Mouse (Mus musculus) MEL (cell line): ENCODE data around the gene Nlgn1. TPM values are rescaled to one million over a fixed set of nuclear protein-coding genes. Genes with fewer than 3 reads are reported as not detected.

Experiments used
- DNase-seq: peaks from one replicate; pipeline ENCODE4 v3.0.0; 2011; ENCODE audit warnings: low read depth, low spot score
- H3K27ac ChIP-seq: 2 replicates; pipeline ENCODE4 v1.5.1; 2012; ENCODE audit warnings: low read depth, mild to moderate bottlenecking, control low read depth, low read length, moderate library complexity; ENCODE audit not compliant: control insufficient read depth
- H3K27me3 ChIP-seq, 2 experiments: fragments of 150-350 bp in 1 of 2; sonication (generic) in 1 of 2; 2 replicates each; pipeline ENCODE4 v1.6.1; 2012; ENCODE audit warnings: low read length in 2 of 2, mild to moderate bottlenecking in 2 of 2, improper control_type of control experiment in 1 of 2, moderate library complexity in 1 of 2; ENCODE audit not compliant: insufficient read depth in 2 of 2, control insufficient read depth in 1 of 2
- H3K36me3 ChIP-seq, 2 experiments: 2 replicates each; pipeline ENCODE4 v1.6.1; 2012 to 2014; ENCODE audit warnings: low read length in 2 of 2, improper control_type of control experiment in 1 of 2, inconsistent platforms in 1 of 2, mild to moderate bottlenecking in 1 of 2; ENCODE audit not compliant: insufficient read depth in 2 of 2, control insufficient read depth in 1 of 2
- H3K4me1 ChIP-seq, 2 experiments: fragments of 150-350 bp in 1 of 2; sonication (generic) in 1 of 2; 2 replicates each; pipeline ENCODE4 v1.6.1; 2012; ENCODE audit warnings: low read length in 2 of 2, improper control_type of control experiment in 1 of 2, mild to moderate bottlenecking in 1 of 2; ENCODE audit not compliant: insufficient read depth in 2 of 2, control insufficient read depth in 1 of 2
- H3K4me3 ChIP-seq, 2 experiments: fragments of 150-350 bp in 1 of 2; sonication (generic) in 1 of 2; 2 replicates each; pipeline ENCODE4 v1.5.1; 2012; ENCODE audit warnings: low read depth in 2 of 2, low read length in 2 of 2, mild to moderate bottlenecking in 2 of 2, moderate library complexity in 2 of 2, control low read depth in 1 of 2, improper control_type of control experiment in 1 of 2; ENCODE audit not compliant: control insufficient read depth in 1 of 2, insufficient read depth in 1 of 2
- H3K79me2 ChIP-seq: 2 replicates; pipeline ENCODE4 v1.6.1; 2012; ENCODE audit warnings: mild to moderate bottlenecking, low read length, moderate library complexity; ENCODE audit not compliant: control insufficient read depth, poor library complexity, insufficient read depth
- H3K9ac ChIP-seq: 2 replicates; pipeline ENCODE4 v1.6.1; 2012; ENCODE audit warnings: low read depth, mild to moderate bottlenecking, control low read depth, low read length, moderate library complexity; ENCODE audit not compliant: control insufficient read depth, poor library complexity, severe bottlenecking
- H3K9me3 ChIP-seq: fragments of 150-350 bp; sonication (generic); replicated peaks from 2 replicates; pipeline ENCODE4 v1.6.1; 2012; ENCODE audit warnings: mild to moderate bottlenecking, low read length, improper control_type of control experiment, moderate library complexity; ENCODE audit not compliant: insufficient read depth
- BHLHE40 ChIP-seq: IDR thresholded peaks from 2 replicates; pipeline ENCODE4 v1.6.1; 2012; ENCODE audit warnings: low read depth, mild to moderate bottlenecking, inconsistent platforms, low read length, improper control_type of control experiment, borderline replicate concordance
- CHD1 ChIP-seq: IDR thresholded peaks from 2 replicates; pipeline ENCODE4 v1.6.1; 2012; ENCODE audit warnings: low read depth, mild to moderate bottlenecking, inconsistent platforms, low read length, improper control_type of control experiment
- CHD2 ChIP-seq: IDR thresholded peaks from 2 replicates; pipeline ENCODE4 v1.6.1; 2011; ENCODE audit warnings: low read length, improper control_type of control experiment
- CTCF ChIP-seq, 3 experiments: IDR thresholded peaks in 2 of 3; conservative IDR thresholded peaks in 1 of 3; 2 replicates each; pipeline ENCODE4 v1.5.1; 2011 to 2012; ENCODE audit warnings: low read length in 3 of 3, low read depth in 2 of 3, mild to moderate bottlenecking in 2 of 3, improper control_type of control experiment in 1 of 3, inconsistent platforms in 1 of 3, mixed read lengths in 1 of 3, moderate library complexity in 1 of 3; ENCODE audit not compliant: control insufficient read depth in 1 of 3, insufficient read depth in 1 of 3, poor library complexity in 1 of 3, severe bottlenecking in 1 of 3
- E2F4 ChIP-seq: IDR thresholded peaks from 2 replicates; pipeline ENCODE4 v1.6.1; 2011; ENCODE audit warnings: low read depth, low read length, improper control_type of control experiment, borderline replicate concordance
- EP300 ChIP-seq, 2 experiments: IDR thresholded peaks; 2 replicates each; pipeline ENCODE4 v1.6.1; 2011; ENCODE audit warnings: improper control_type of control experiment in 2 of 2, low read length in 2 of 2, low read depth in 1 of 2, mild to moderate bottlenecking in 1 of 2
- GABPA ChIP-seq: IDR thresholded peaks from 2 replicates; pipeline ENCODE4 v1.6.1; 2012; ENCODE audit warnings: low read depth, mild to moderate bottlenecking, inconsistent platforms, low read length, improper control_type of control experiment, moderate library complexity
- GATA1 ChIP-seq: IDR thresholded peaks from 2 replicates; pipeline ENCODE4 v1.6.1; 2011; ENCODE audit warnings: low read depth, low read length, improper control_type of control experiment
- MAFK ChIP-seq: IDR thresholded peaks from 2 replicates; pipeline ENCODE4 v1.6.1; 2011; ENCODE audit warnings: low read depth, mild to moderate bottlenecking, low read length, improper control_type of control experiment, borderline replicate concordance
- MAX ChIP-seq: IDR thresholded peaks from 2 replicates; pipeline ENCODE4 v1.6.1; 2011; ENCODE audit warnings: low read length, improper control_type of control experiment
- MAZ ChIP-seq: IDR thresholded peaks from 2 replicates; pipeline ENCODE4 v1.6.1; 2012; ENCODE audit warnings: low read depth, mild to moderate bottlenecking, inconsistent platforms, low read length, improper control_type of control experiment
- MEF2A ChIP-seq: IDR thresholded peaks from 2 replicates; pipeline ENCODE4 v1.6.1; 2014; ENCODE audit warnings: low read depth, mild to moderate bottlenecking, inconsistent platforms, low read length, improper control_type of control experiment; ENCODE audit not compliant: poor library complexity, insufficient replicate concordance, severe bottlenecking; ENCODE audit errors: extremely low read depth
- MXI1 ChIP-seq: IDR thresholded peaks from 2 replicates; pipeline ENCODE4 v1.6.1; 2011; ENCODE audit warnings: mild to moderate bottlenecking, low read depth, low read length, improper control_type of control experiment
- MYB ChIP-seq: IDR thresholded peaks from 2 replicates; pipeline ENCODE4 v1.6.1; 2011; ENCODE audit warnings: mild to moderate bottlenecking, low read depth, low read length, improper control_type of control experiment
- MYC ChIP-seq: IDR thresholded peaks from 2 replicates; pipeline ENCODE4 v1.6.1; 2011; ENCODE audit warnings: low read depth, mild to moderate bottlenecking, low read length, improper control_type of control experiment, moderate library complexity
- NELFE ChIP-seq: IDR thresholded peaks from 2 replicates; pipeline ENCODE4 v1.6.1; 2011; ENCODE audit warnings: low read depth, low read length, improper control_type of control experiment
- NRF1 ChIP-seq: IDR thresholded peaks from 2 replicates; pipeline ENCODE4 v1.6.1; 2014; ENCODE audit warnings: low read depth, mild to moderate bottlenecking, inconsistent platforms, low read length, improper control_type of control experiment, moderate library complexity; ENCODE audit not compliant: poor library complexity, insufficient read depth, severe bottlenecking
- POLR2AphosphoS5 ChIP-seq: IDR thresholded peaks from 2 replicates; pipeline ENCODE4 v1.6.1; 2012; ENCODE audit warnings: low read depth, borderline replicate concordance, mild to moderate bottlenecking, inconsistent platforms, low read length, moderate library complexity, mixed read lengths
- RAD21 ChIP-seq: IDR thresholded peaks from 2 replicates; pipeline ENCODE4 v1.6.1; 2011; ENCODE audit warnings: mild to moderate bottlenecking, low read depth, low read length, improper control_type of control experiment
- RCOR1 ChIP-seq: IDR thresholded peaks from 2 replicates; pipeline ENCODE4 v1.6.1; 2012; ENCODE audit warnings: low read depth, mild to moderate bottlenecking, inconsistent platforms, low read length, improper control_type of control experiment
- SIN3A ChIP-seq: IDR thresholded peaks from 2 replicates; pipeline ENCODE4 v1.6.1; 2012; ENCODE audit warnings: low read length, improper control_type of control experiment, inconsistent platforms
- SMC3 ChIP-seq: IDR thresholded peaks from 2 replicates; pipeline ENCODE4 v1.6.1; 2011; ENCODE audit warnings: low read depth, low read length, improper control_type of control experiment
- TAL1 ChIP-seq: IDR thresholded peaks from 2 replicates; pipeline ENCODE4 v1.6.1; 2012; ENCODE audit warnings: mild to moderate bottlenecking, inconsistent platforms, low read length, moderate library complexity, mixed read lengths
- UBTF ChIP-seq: IDR thresholded peaks from 2 replicates; pipeline ENCODE4 v1.6.1; 2012; ENCODE audit warnings: low read depth, mild to moderate bottlenecking, inconsistent platforms, low read length, improper control_type of control experiment, moderate library complexity, borderline replicate concordance; ENCODE audit not compliant: insufficient read depth
- ZKSCAN1 ChIP-seq: IDR thresholded peaks from 2 replicates; pipeline ENCODE4 v1.6.1; 2012; ENCODE audit warnings: low read depth, mild to moderate bottlenecking, inconsistent platforms, low read length, improper control_type of control experiment, moderate library complexity
- ZMIZ1 ChIP-seq: IDR thresholded peaks from 2 replicates; pipeline ENCODE4 v1.6.1; 2012; ENCODE audit warnings: low read depth, mild to moderate bottlenecking, inconsistent platforms, low read length, improper control_type of control experiment, moderate library complexity
- ZNF384 ChIP-seq: IDR thresholded peaks from 2 replicates; pipeline ENCODE4 v1.6.1; 2012; ENCODE audit warnings: low read depth, mild to moderate bottlenecking, inconsistent platforms, low read length, improper control_type of control experiment
- polyA plus RNA-seq, 2 experiments: library from polyadenylated mRNA; stranded (reverse) in 1 of 2; unstranded in 1 of 2; fragments of >175 nt in 1 of 2; fragments of >200 nt in 1 of 2; gene quantifications; 2 replicates each; pipeline versions ENCODE4 v1.2.1 to v1.2.4; 2012; ENCODE audit warnings: low replicate concordance in 2 of 2, low read depth in 1 of 2; ENCODE audit not compliant: insufficient read length in 2 of 2, insufficient read depth in 1 of 2, missing spikeins in 1 of 2
- total RNA-seq: library from RNA; depleted of rRNA; stranded (reverse); fragments of 300-350 nt; gene quantifications from 2 replicates; pipeline ENCODE4 v1.2.3, GENCODE M21; 2012

The Nlgn1 gene
- total and polyA plus RNA-seq, 3 experiments: not detected

DNA sequence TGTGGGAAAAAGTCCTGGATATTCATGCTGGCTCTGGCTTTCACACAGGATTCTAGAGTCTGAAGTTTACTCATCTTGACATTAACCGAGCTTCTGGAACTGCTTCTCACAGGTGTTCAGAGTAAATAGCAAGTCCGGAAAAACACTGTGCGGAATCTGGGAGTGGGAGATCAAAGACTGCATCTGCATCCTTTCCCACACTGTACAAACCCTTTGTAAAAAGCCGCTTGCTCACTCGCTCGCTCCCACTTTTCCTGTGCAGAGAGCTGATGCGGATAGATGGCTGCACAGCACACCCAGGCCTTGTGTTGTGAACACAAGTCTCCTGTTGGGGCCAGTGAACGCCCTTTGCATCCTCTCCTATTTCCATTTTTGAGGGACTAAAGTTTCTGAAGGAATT lies 165.5 kb downstream of the Nlgn1 start:
- Histone ChIP-seq H3K27me3 (no peaks in the 10 kb centered on the region), H3K36me3 (no peaks in the 10 kb centered on the region), H3K4me3 (no peak overlapping the region), H3K9me3 (no peaks in the 10 kb centered on the region), H3K79me2 (no peaks in the 10 kb centered on the region), H3K27ac (no peak overlapping the region), H3K9ac (no peak overlapping the region), H3K4me1 (no peaks in the 10 kb centered on the region)
- TF ChIP-seq MYB (no peak), EP300 (IDR thresholded peaks at IDR 0.05; ENCODE audit: low read depth in 1 of 2, low read length in 2 of 2) (no peak), GABPA (no peak), TAL1 (no peak), ZMIZ1 (no peak), CHD1 (no peak), UBTF (no peak), E2F4 (no peak), GATA1 (no peak), ZKSCAN1 (no peak), NELFE (no peak), RCOR1 (no peak), MXI1 (no peak), SIN3A (no peak), NRF1 (no peak)
- no peak for DNase-seq

DNA sequence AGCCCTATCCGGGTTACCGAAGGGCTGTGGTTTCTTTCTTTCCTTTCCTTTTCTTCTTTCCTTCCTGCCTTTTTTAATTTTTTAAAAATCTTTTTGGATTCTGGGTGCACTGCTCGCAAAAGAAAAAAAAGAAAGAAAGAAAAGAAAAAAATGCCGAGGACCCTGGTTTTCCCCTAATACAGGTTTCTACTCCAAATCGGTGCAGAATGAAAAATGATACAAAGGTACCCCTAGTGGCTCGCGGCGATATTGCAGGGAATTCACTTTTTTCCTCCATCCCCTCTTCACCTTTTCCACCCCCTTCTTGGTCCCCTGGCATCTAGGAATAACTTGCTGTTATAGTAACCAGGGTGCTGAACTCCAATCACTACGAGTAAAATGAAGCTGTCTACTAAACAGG lies 178.5 kb downstream of the Nlgn1 start:
- Histone ChIP-seq H3K9ac (no peak overlapping the region), H3K27me3 (no peaks in the 10 kb centered on the region), H3K79me2 (no peaks in the 10 kb centered on the region), H3K9me3 (no peaks in the 10 kb centered on the region), H3K36me3 (no peaks in the 10 kb centered on the region; a peak in 1 of 4 replicates), H3K27ac (no peak overlapping the region), H3K4me3 (no peak overlapping the region), H3K4me1 (peaks cover 0 to 3% of the 10 kb centered on the region in 2 experiments; a peak in 1 of 4 replicates)
- TF ChIP-seq MAX: no peak
- peak; percentile 40 for TF ChIP-seq RAD21
- peak; percentile 24 for TF ChIP-seq SMC3
- peak; percentile 33 to 49 (median 42); a peak in 5 of 6 replicates for TF ChIP-seq CTCF (IDR thresholded peaks at IDR 0.05 in 2 of 3, conservative IDR thresholded peaks at IDR 0.05 in 1 of 3; ENCODE audit: control insufficient read depth in 1 of 3, insufficient read depth in 1 of 3, low read depth in 2 of 3, low read length in 3 of 3, poor library complexity in 1 of 3, severe bottlenecking in 1 of 3)
- TF ChIP-seq RCOR1: no peak
- no peak for TF ChIP-seq MYB
- TF ChIP-seq POLR2AphosphoS5: no peak
- no peak for TF ChIP-seq MAZ
- no peak for TF ChIP-seq BHLHE40
- no peak for TF ChIP-seq UBTF
- no peak for TF ChIP-seq CHD2
- no peak for TF ChIP-seq ZMIZ1
- TF ChIP-seq MAFK: no peak
- no peak for TF ChIP-seq NELFE
- no peak for TF ChIP-seq ZKSCAN1
- no peak for TF ChIP-seq MYC
- TF ChIP-seq ZNF384: no peak
- no peak for TF ChIP-seq MEF2A
- peak; percentile 4 for DNase-seq
